Mouse (Mus musculus) bone marrow macrophage, adult 2 months (primary cell): ENCODE data around the gene Gpx2.

ENCODE experiments used
- CTCF ChIP-seq: IDR thresholded peaks from 2 replicates; pipeline ENCODE4 v1.5.1; 2012; ENCODE audit warnings: low read depth, mild to moderate bottlenecking, low read length, moderate library complexity
- POLR2A ChIP-seq: IDR thresholded peaks from 2 replicates; pipeline ENCODE4 v1.6.1; 2012; ENCODE audit warnings: mild to moderate bottlenecking, low read depth, low read length, borderline replicate concordance

- TF ChIP-seq CTCF (no peak), POLR2A (no peak)
Observed at GRCm38 (mm10) chr12:76820615-76821014, 25.3 kb upstream of the Gpx2 start.
